Mouse (Mus musculus): ENCODE results near the gene Gmeb1.

DNA sequence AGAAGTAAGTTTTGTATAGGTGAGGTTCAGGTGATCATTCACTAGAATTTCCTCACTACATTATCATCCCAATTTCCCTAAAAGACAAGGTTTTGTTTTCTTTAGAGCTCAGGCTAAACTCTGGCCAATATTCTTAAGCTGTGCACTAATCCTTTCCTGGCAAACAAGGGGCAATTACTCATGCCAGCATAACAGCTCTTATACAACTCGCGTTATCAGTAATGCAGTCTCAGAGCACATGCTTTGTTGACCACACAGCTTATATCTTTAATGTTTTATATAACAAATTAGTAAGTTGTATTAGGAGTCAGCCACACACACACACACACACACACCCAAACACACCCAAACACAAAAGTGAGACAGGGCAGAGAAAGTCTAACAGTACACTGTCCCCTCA lies 51.1 kb downstream of the Gmeb1 start:
- no peak for TF ChIP-seq GATA1 (IDR thresholded peaks at IDR 0.05; ENCODE audit: low read length)
- no peak for TF ChIP-seq TAL1 (IDR thresholded peaks at IDR 0.05; ENCODE audit: low read length)
